Mouse (Mus musculus) CH12F3 (cell line): ENCODE data around the gene Gprc5d.

Source experiments
- in situ Hi-C: fragments of 300-500 bp; cut with MboI; formaldehyde crosslinking; loops from 2 replicates; pipeline ENCODE4 v1.14.3; 2020; ENCODE audit warnings: low sequenced_read_pairs

The Gprc5d gene

DNA sequence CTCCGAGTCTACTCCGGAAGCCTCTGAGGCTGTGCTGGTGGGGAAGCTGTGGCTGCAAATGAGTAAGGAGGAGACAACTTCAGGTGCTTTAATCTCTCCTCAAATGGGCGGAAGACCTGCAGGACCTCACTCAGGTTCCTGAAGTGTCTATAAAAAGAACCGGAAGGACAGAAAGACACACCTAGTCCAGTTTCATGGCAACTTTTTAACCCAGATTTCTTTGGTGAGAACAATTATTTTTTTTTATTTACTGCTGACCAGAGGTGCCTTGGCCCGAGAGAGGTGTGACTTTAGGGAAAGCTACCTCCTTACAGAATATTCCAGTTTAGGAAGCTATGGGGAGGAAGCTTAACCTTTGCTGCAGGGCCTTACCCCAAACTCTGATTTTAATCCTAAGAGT, at the start of gene Gprc5d:
TSS of gene Gprc5d (minus strand) at position 101 of the 400 bp plus-strand sequence.
- in situ Hi-C loops: no loop called here

DNA sequence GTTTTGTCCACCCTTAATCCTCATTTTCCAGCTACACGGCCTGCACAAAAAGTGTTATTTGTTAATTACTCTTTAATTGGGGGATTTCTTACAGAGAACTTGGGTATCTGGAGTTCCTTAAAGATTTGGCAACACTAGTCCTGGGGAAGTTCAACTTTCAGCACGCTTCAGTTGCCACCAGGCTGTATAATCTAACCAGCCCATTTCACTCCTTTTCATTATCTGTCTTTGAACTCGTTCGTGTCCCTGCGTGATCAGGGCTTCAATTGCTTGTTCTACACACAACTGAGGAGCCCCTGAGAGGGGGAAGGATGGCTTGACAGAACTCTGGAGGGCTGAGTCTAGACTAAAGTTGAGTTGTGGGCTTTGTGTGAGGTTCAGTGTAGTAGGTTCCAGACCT, 48.6 kb upstream of the Gprc5d start:
- in situ Hi-C loops: no loop called here

DNA sequence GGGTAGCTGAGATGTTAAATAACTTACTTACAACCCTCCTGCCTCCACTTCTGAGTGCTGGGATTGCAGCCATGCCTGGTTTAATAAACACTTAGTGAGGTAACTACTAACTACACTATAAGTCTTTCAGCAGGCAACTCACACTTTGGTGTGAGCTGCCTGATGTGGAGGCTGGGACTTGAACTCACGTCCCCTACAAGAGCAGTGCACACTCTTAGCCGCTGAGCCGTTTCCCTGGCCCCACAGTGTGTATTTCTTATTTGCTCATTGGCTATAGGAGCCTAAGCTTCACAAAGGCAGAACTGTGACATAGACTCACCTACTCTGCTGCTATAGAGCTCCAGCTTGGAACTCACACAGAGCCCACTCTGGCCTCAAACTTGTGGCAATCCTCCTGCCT, 48.2 kb upstream of the Gprc5d start:
- in situ Hi-C loops: no loop called here

DNA sequence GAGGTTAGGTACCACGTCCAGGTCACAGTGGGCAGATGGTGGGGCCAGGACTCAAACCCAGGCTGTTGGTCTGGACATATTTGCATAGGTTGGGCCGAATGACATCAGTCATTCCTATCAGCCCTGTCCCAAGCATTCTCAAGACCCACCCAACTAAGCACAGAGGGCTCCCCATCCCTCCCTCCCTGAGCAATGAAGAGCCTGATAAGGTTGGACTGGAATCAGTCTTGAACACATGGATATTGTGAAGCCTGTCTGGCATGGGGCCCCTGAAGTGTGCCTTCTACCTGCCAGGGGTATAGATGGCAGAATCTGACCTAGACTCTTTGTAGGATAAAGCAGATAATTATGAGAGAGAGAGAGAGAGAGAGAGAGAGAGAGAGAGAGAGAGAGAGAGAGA, 47.6 kb upstream of the Gprc5d start:
- in situ Hi-C loops: no loop called here

DNA sequence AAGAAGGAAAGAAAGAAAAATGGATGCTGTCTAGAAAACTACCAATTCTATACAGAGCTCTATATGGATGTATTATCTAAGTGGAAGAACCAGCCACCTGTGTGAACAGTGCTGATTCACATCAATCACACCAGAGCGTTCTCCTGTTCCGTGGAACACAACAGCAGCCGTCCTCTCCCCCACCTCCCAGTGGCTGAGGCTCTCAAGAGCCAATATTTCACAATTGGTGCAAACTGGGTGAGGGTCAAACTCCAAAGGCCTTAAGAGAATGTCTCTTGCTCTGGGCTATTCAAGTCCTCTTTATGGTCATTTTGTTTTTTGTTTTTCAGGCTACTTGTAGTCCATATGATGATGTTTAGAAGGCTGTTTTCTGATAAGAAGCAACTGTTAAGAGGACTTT, 47.1 kb upstream of the Gprc5d start:
- in situ Hi-C loops: no loop called here

DNA sequence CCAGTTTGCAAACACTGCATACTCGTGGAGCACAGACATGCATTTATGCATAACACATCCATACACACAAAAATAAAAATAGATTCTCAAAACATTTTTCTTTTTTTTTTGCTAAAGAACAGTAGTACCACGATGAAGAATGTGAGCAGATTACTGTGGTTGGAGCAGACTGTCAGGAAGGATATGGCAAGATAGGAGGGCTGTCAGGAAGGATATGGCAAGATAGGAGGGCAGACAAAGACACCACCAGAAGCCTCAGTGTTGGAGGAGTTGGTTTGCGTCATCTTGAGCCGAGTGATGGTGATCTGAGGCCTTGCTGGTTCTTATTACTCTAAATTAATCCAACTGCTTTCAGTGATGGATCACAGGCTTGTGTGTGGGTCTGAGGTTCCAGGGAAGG, 44.8 kb upstream of the Gprc5d start:
- in situ Hi-C loops: no loop called here

DNA sequence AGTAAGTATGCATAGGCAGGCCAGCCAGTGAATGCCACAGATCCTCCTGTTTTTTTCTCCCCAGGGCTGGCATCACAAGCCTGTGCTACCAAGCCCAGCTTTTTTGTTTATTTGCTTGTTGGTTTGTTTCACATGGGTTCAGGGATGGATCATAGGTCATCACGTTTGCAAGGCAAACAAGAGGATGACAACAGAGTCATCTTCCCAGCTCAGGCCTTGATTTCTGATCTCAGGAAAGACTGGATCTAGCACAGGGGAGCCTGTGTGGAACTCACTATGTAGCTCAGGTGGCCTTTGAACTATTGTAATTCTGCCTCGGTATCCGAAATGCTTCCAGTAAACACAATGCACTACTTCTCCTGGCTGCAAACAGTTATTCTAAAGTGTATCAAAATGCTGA, 44.2 kb upstream of the Gprc5d start:
- in situ Hi-C loops: no loop called here

DNA sequence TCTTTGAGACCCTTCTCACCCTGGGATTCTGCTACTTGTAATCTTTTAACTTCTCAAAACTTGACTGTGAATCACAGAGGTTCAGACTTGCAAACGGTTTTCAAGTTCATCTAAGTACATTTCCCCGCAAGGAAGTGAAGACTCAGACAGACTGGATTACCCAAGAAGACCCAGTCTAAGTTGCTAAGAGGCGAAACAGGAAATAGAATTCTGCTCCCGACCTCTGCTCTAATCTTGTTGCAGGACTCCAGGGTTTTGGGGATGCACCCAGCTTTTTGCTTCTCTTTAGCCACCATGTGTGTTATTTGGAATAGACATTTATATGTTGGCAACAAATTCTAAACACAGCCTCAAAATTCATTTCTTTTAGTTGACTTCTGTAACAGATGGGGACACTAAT, 43.3 kb upstream of the Gprc5d start:
- in situ Hi-C loops: no loop called here

DNA sequence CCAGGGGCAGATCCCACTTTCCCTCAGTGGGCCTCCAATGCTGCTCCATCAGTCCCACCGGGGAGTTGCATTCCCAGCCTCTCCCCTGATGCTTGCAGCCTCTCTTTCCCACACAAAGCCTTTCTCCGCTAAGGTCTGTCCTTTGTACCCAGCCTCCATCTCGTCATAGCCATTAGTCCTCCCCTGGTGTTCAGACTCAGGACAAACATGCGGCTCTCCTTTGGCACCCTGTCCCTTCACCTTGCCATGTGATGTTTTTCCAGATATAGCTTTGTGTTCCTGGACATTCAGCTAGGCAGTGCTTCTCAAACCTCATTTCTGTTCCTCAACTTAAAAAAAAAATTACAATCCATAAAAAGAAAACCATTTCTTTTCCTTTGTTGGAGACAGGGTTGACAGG, 40.4 kb upstream of the Gprc5d start:
- in situ Hi-C loops: loop anchor here (10.0 kb wide), 1 partner anchor 206 kb away; the partner anchor contains the start of gene Emp1

DNA sequence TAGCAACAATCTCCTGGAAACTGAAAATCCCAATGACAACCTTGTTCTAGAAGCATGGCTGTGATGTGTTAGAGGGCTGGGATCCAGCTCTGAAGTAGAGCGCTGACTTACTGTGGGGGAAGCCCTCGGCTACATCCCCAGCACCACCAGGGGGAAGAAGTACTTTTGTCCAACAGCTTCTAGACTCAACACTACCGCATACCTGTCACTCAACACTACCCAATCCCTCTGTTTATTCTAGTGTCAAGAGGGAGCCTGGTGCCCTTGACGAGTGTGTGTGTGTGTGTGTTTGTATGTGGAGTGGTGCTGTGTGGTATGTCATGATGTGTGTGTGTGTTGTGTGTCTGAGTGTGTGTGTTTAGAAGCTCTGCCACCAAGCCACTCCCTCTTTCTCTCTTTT, 39.4 kb upstream of the Gprc5d start:
- in situ Hi-C loops: loop anchor here (10.0 kb wide), 1 partner anchor 207 kb away; the partner anchor contains the start of gene Emp1

DNA sequence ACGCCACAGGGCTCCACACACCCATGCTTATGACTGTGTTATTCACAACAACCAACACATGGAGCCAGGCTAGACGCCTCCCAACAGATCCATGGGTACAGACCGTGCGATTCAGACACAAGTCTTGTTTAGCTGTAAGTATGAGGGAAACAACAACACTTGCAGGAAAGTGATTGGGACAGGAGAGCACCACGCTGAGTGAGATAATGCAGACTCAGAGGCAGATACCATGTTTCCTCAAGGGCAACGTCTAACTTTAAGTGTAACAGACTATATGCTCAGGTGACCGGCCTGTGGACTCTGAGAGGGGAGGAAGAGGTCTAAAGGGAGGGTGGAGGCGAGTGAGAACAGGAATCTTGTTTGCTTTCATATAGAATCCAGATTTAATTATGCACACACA, 38.5 kb upstream of the Gprc5d start:
- in situ Hi-C loops: loop anchor here (10.0 kb wide), 1 partner anchor 208 kb away; the partner anchor contains the start of gene Emp1

DNA sequence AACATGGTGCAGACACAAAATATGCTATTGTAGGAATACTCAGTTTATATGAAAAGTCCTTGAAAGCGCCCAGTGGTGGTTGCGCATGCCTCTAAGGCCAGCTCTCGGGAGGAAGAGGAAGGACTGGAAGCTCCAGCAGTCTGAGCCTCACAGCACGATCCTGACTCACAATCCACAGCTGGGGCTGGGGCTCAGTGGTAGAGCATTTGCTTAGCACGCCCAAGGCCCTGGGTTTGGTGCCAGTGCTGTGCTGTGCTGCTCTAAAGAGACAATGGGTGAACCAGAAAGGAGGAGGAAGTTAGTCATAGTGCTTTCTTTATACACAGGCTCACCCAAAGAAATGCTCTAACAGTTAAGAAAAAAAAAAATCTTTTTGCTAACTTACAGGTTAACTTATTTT, 35.6 kb upstream of the Gprc5d start:
- in situ Hi-C loops: loop anchor here (10.0 kb wide), 1 partner anchor 211 kb away; the partner anchor contains the start of gene Emp1

DNA sequence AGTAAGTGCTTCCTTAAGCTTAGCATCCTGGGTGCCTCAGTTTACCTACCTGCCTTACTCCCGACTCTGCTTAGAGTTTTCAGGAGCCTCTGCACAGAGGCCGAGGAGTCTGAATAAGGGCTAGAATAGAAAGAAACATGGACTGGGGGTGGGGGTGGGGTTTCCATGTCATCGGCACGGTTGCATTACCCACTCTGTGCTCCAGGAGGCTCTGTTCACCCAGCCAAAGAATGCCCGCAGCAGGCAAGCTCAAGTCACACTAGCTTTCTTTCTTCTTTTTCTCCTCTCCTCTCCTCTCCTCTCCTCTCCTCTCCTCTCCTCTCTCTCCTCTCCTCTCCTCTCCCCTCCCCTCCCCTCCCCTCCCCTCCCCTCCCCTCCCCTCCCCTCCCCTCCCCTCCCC, 32.2 kb upstream of the Gprc5d start:
- in situ Hi-C loops: loop anchor here (10.0 kb wide), 1 partner anchor 214 kb away; the partner anchor contains the start of gene Emp1

DNA sequence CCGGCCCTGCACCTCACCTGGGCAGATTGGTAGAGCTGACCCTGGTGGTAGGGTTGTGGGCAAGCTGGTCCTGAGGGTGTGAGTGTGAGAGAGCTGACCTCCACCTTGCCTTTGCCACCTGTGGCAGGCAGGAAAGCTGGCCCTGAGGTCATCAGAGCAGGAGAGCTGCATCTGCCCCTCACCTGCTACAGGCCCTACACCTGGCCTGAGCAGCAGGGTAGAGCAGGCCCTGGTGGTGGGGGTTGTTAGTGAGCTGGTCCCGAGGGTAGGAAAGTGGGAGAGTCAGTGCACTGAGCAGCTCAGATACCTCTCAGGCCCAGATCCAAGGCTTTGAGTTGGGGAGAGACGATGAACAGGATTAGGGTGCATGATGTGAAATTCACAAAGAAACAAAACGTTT, 31.6 kb upstream of the Gprc5d start:
- in situ Hi-C loops: loop anchor here (10.0 kb wide), 1 partner anchor 215 kb away; the partner anchor contains the start of gene Emp1

DNA sequence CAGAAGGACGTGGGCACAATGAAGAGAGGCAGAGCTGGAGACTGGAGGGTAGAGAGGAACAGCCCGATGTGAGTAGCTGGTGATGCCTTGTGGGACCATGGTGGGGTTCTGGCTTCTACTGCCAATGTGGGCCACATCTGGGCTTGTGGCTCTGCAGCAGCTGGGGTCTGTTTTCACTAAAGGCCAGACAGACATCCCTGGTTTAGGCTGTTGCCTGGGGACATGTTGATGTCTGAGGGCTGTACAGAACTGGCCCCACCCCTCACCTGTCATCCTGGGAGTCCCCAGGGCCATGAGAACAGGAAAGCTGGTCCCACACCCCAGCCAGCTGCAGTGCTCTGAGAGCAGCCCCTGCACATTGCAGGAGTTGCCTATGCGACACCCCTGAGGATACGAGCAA, 31.1 kb upstream of the Gprc5d start:
- in situ Hi-C loops: no loop called here

DNA sequence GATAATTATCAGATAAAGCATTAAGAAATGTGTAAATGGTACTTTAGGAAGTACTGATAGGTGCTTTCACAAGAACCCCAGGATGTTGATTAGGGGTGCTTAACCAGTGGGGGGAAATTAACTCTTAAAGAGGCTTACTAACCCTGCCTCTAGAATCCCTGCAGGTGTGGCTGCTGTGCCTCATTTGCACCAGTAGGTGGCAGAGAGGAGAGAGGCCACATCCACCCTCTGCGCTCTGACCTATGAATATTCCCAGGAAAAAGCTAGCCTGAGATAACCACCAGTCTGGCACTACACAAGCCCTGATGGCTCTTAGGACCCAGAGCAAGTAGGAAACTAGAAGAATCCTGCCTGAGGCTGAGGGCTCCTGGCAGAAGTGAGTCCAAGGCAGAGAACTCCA, 30.4 kb upstream of the Gprc5d start:
- in situ Hi-C loops: no loop called here

DNA sequence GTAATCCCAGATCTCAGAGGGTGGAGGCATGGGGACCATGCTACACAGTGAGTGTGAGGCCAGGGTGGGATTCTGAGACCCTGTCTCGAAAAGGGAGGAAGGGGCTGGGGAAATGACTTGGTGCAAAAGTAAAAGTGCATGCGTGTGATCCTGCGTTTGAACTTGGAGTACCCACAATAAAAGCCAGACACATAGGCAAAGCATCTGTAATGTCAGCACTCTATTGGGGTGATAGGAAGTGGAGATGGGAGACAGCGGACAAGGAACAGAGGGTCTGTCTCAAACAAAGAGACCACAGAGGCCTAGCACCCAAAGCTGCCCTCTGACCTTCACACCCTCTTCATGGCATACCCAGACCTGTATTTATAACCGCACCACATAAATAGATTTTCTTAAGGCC, 27.9 kb upstream of the Gprc5d start:
- in situ Hi-C loops: no loop called here

DNA sequence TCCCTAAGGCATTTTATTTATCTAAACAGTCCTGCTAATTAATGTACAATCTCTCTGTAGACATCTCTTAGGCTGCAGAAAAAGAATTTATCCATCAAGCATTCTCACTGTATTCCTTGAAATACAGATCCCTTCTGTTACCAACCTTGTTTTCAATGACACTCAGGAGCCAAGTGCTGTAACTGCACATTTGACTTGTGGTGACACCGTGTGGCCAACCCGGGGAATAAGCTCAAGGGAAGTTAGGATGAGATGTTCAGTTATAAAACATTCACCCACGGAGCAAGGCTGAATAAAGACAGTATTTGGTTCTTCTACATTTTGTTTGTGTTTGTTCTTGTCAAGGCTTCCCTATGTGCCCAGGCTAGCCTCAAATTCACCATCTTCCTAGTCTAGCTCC, 26.4 kb upstream of the Gprc5d start:
- in situ Hi-C loops: no loop called here

DNA sequence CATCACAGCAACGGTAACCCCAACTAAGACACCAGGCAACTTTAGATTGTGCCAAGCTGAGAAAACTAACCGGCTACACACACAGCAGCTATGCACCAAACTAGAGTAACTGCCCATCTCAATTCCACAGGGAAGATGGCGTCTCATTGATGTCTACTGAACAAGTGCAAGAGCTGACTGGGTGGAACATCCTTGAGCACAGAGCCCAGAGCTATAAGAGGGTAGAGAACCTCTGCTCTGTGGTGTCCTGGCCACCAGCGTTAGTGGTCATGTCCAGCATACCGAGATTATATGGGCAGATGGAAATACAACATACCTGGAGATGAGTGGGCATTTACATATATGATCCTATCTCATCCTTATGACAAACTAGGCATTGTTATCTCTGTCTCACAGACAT, 25.1 kb upstream of the Gprc5d start:
- in situ Hi-C loops: no loop called here

DNA sequence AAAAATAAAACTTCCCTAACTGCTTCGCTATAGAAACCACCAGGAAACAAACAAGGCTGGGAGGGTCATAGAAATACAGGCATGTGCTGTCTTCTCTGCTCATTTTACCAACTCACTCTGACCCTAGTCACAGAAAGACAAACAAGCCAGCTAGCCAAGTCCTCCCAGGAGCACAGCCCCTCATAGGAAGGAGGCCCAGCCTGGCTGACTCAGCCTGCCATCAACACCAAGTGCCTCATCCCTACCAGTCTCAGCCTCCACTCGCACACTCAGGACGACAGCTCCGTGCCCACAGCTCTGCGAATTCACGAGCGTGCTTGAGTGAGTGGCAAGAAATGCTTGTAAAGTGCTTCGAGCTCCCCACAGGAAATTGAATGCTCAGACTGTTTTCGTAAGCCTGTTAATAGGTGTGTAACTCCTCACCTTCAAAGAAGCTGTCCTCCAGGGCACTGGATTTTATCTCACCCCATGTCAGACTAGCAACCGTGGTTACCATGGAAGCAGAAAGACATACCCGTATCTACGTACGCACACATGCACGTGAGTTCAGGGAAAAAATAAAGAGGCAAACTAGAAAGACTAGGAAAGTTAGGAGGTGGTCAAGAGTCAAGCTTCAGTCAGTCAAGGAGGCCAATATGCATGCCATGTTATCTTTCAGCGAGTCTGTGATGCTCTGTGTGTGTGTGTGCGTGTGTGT, 23.5 kb upstream of the Gprc5d start:
- in situ Hi-C loops: no loop called here

DNA sequence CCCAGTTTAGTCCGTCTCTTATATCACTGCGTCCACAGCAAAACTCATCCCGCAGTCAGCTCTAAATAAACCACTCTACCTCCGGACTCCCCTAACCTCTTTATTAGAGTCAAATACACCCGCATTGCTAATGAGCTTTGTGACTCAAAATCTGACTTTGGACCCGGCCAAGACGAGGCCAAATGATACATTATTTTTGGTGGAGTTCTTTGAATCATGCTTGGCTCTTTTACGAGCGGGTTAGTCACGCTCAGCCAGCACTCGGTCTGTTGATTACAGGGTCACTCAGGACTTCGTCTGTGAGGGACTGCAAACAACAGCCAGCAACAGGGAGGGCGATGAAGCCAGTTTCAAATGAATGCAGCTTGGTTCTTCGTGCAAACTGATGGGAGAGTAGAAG, 20.7 kb upstream of the Gprc5d start:
- in situ Hi-C loops: no loop called here

DNA sequence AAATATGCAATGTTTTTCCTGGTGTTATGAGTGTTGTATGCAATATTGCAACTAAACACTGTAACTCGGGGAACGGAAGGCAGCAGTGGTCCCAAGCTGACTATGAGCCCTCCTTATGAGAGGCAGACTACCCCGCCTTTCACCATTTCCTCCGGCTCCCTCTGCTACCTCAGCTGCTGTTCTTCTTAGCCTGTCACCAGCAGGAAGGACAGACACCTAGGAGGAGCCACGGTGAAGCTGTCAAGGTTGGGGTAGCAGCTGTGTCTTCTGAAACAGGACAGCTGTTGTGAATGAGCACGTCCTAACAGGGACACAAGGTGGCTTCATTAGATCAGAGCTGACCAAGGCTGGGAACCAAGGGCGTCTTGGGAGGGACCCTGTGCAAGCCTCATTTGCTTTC, 20.1 kb upstream of the Gprc5d start:
- in situ Hi-C loops: no loop called here

DNA sequence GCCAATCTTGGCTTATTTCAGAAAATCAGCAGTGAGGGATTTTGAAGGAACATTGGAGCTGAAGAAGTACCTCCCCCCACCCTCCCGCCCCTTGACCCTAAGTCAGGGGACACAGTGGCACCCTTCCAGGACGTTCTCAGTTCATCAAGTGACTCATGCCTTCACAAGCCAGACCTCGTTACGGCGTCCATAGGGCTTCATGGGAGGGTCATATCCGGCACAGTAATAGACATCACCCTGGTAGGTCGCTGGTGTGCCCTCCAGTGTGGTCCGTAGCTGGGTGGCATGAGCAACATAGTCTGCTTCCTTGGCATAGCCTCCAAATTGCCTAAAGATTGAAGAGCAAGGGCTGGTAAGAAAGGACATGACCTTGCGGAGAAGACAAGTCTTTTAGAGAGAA, 19.7 kb upstream of the Gprc5d start:
- in situ Hi-C loops: no loop called here
